Mouse (Mus musculus) stomach, embryonic 14.5 days (tissue): ENCODE results near the gene Dram1. TPM values are rescaled to one million over a fixed set of nuclear protein-coding genes. Genes with fewer than 3 reads are reported as not detected.

Source experiments
- ATAC-seq: fragments of 200-750 bp; cut with Nextera tagmentation; 2 replicates; pipeline ENCODE4 v1.8.0; 2017; ENCODE audit warnings: low read depth, moderate TSS enrichment; ENCODE audit not compliant: insufficient number of reproducible peaks, insufficient read depth, low FRiP score
- H3K27ac ChIP-seq: fragments of 300-500 bp; sonication (generic); 2 replicates; pipeline ENCODE4 v1.5.1; 2014; ENCODE audit warnings: mild to moderate bottlenecking, low read length, moderate library complexity, mixed read lengths
- H3K27me3 ChIP-seq: fragments of 300-500 bp; sonication (generic); 2 replicates; pipeline ENCODE4 v1.6.1; 2014; ENCODE audit warnings: low read length, control low read depth, mixed read lengths; ENCODE audit not compliant: control insufficient read depth, insufficient read depth
- H3K36me3 ChIP-seq: fragments of 300-500 bp; sonication (generic); 2 replicates; pipeline ENCODE4 v1.6.1; 2014; ENCODE audit warnings: mild to moderate bottlenecking, control low read depth, low read length, moderate library complexity, mixed read lengths; ENCODE audit not compliant: control insufficient read depth, insufficient read depth
- H3K4me1 ChIP-seq: fragments of 300-500 bp; sonication (generic); 2 replicates; pipeline ENCODE4 v1.6.1; 2014; ENCODE audit warnings: low read length, control low read depth, mixed read lengths; ENCODE audit not compliant: control insufficient read depth, insufficient read depth
- H3K4me2 ChIP-seq: fragments of 300-500 bp; sonication (generic); replicated peaks from 2 replicates; pipeline ENCODE4 v1.6.1; 2014; ENCODE audit warnings: low read depth, low read length, control low read depth
- H3K4me3 ChIP-seq: fragments of 300-500 bp; sonication (generic); 2 replicates; pipeline ENCODE4 v1.5.1; 2014; ENCODE audit warnings: low read depth, low read length, control low read depth
- H3K9ac ChIP-seq: fragments of 300-500 bp; sonication (generic); replicated peaks from 2 replicates; pipeline ENCODE4 v1.6.1; 2014; ENCODE audit warnings: low read depth, mild to moderate bottlenecking, control low read depth, low read length, moderate library complexity, mixed read lengths
- H3K9me3 ChIP-seq: fragments of 300-500 bp; sonication (generic); 2 replicates; pipeline ENCODE4 v1.6.1; 2016; ENCODE audit warnings: low read depth, low read length, control low read depth; ENCODE audit not compliant: control insufficient read depth
- WGBS: fragments of 180-500 bp; shearing (Covaris S2); extraction: QIAGEN DNeasy Blood & Tissue Kit; methylation state at CpG from one replicate; pipeline ENCODE4 v1.1.7; 2014; 5-methylcytosine and 5-hydroxymethylcytosine counted together
- polyA plus RNA-seq: library from polyadenylated mRNA; unstranded; fragments of >200 nt; fragmentation: Nextera tagmentation; extraction: Ambion mirVana; gene quantifications from 2 replicates; pipeline ENCODE4 v1.2.1, GENCODE M21; 2014

Gene Dram1
- polyA plus RNA-seq, 1 experiment from 2014 or later: 2.7 TPM

- Histone ChIP-seq H3K4me1 (no peaks in the 10 kb centered on the region), H3K4me2 (no peak overlapping the region), H3K36me3 (no peaks in the 10 kb centered on the region), H3K4me3 (no peak overlapping the region), H3K9ac (no peak overlapping the region), H3K27me3 (no peaks in the 10 kb centered on the region), H3K9me3 (no peaks in the 10 kb centered on the region), H3K27ac (no peak overlapping the region)
- ATAC-seq: no peak
- 68% methylated on average over 10 of the region's 10 CpGs for WGBS
These were observed 69.0 kb downstream of the Dram1 start for GRCm38 (mm10) chr10:88309851-88310250.

- ATAC-seq: no peak
These were observed 72.6 kb downstream of the Dram1 start for GRCm38 (mm10) chr10:88306235-88306634.

GRCm38 (mm10) chr10:88304302-88304701, 74.6 kb downstream of the Dram1 start:
- 0 out of 2 replicates have a peak, but pooled peaks cover 3% of the 10 kb centered on the region for H3K4me1 ChIP-seq
- 7% methylated on average over 4 of the region's 4 CpGs for WGBS
- H3K27me3 ChIP-seq: no peaks in the 10 kb centered on the region
- no peak overlapping the region for H3K4me2 ChIP-seq
- H3K9ac ChIP-seq: no peak overlapping the region
- H3K27ac ChIP-seq: no peak overlapping the region
- H3K36me3 ChIP-seq: no peaks in the 10 kb centered on the region
- ATAC-seq: 0 out of 2 replicates have a peak, but pooled peaks have one; percentile 35
- H3K9me3 ChIP-seq: no peaks in the 10 kb centered on the region; the same call in 1 of the 2 replicates
- H3K4me3 ChIP-seq: no peak overlapping the region

More at GRCm38 (mm10) chr10:88306235-88306634, 72.6 kb downstream of the Dram1 start:
- no peak overlapping the region for H3K9ac ChIP-seq
- H3K36me3 ChIP-seq: no peaks in the 10 kb centered on the region
- no peak overlapping the region for H3K27ac ChIP-seq
- 95% methylated on average over 3 of the region's 3 CpGs for WGBS
- H3K4me1 ChIP-seq: 0 out of 2 replicates have a peak, but pooled peaks cover 3% of the 10 kb centered on the region
- no peak overlapping the region for H3K4me3 ChIP-seq
- H3K9me3 ChIP-seq: no peaks in the 10 kb centered on the region
- no peak overlapping the region for H3K4me2 ChIP-seq
- H3K27me3 ChIP-seq: no peaks in the 10 kb centered on the region

DNA sequence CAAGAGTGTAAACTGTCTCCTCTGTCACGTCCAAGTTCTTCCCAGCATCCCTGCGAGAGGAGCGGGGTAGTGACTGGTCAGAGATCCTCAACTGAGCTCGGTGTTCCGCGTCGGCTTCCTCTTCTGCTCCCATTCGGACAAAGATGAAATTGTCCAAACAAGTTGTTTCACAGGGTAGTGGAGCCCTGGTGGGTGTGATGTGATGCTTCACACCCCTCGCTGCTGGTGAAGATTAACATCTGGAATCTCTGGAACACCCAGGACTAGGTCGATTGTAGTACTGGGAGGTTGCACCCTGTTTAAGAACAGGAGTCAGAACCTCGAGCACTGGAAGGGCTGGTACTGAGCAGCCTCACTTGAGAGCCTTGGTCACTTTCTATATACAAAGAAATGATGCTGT, 75.8 kb downstream of the Dram1 start:
- 55% methylated on average over 11 of the region's 11 CpGs for WGBS
- Histone ChIP-seq H3K9ac (no peak overlapping the region), H3K4me2 (no peak overlapping the region), H3K4me3 (no peak overlapping the region), H3K27ac (peak overlapping the region; percentile 29; the same call in 1 of the 2 replicates), H3K36me3 (no peaks in the 10 kb centered on the region), H3K4me1 (0 out of 2 replicates have a peak, but pooled peaks cover 3% of the 10 kb centered on the region), H3K9me3 (no peaks in the 10 kb centered on the region; the same call in 1 of the 2 replicates), H3K27me3 (no peaks in the 10 kb centered on the region)
- ATAC-seq: peak; percentile 34; the same call in 1 of the 2 replicates

DNA sequence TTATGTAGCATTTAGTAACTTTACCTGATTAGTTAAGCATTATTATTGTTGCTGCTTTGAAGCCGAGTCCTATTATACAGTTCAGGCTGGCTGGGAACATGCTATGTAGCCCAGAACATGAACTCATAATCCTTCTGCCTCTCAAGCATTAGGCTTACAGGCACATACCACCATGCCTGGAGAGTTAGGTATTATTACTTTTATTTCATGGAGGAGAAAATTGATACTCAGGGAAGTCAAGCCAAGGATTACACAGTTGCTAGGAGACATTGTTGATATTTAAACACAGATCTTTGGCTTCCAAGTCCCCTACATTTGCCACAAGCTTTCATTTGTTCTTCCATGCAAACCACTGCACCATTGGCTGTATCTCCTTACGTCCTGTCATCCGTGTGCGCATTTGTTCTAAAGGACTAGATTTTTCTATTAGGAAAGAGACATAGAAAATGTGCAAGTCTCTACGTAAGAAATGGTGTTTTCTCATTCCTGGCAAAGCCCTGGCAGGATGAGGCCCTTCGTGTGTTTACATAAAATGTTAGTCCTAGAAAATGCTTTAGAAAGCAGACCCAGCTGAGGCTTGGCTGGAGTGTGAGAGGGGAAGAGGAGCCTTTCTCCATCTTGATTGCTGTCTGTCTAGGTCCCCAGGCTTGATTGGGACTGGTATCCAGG, 76.9 kb downstream of the Dram1 start:
- Histone ChIP-seq H3K9ac (no peak overlapping the region), H3K4me3 (no peak overlapping the region), H3K4me1 (0 out of 2 replicates have a peak, but pooled peaks cover 4% of the 10 kb centered on the region), H3K27ac (peak overlapping the region; percentile 78), H3K27me3 (no peaks in the 10 kb centered on the region), H3K4me2 (no peak overlapping the region), H3K9me3 (no peaks in the 10 kb centered on the region; the same call in 1 of the 2 replicates), H3K36me3 (no peaks in the 10 kb centered on the region)
- no peak; the same call in 1 of the 2 replicates for ATAC-seq
- WGBS: 54% methylated on average over 6 of the region's 6 CpGs

- Histone ChIP-seq H3K4me3 (no peak overlapping the region), H3K27me3 (no peaks in the 10 kb centered on the region), H3K9me3 (no peaks in the 10 kb centered on the region; the same call in 1 of the 2 replicates), H3K27ac (peak overlapping the region; percentile 61; the same call in 1 of the 2 replicates), H3K9ac (no peak overlapping the region), H3K4me1 (0 out of 2 replicates have a peak, but pooled peaks cover 3% of the 10 kb centered on the region), H3K36me3 (no peaks in the 10 kb centered on the region), H3K4me2 (no peak overlapping the region)
- no peak for ATAC-seq
- WGBS: 50% methylated on average over 10 of the region's 10 CpGs
These were observed 81.9 kb downstream of the Dram1 start for GRCm38 (mm10) chr10:88296991-88297390.

- no peak overlapping the region for H3K4me2 ChIP-seq
- H3K9me3 ChIP-seq: no peaks in the 10 kb centered on the region; the same call in 1 of the 2 replicates
- H3K36me3 ChIP-seq: no peaks in the 10 kb centered on the region
- no peak overlapping the region for H3K9ac ChIP-seq
- 89% methylated on average over 6 of the region's 6 CpGs for WGBS
- no peak overlapping the region for H3K27ac ChIP-seq
- H3K27me3 ChIP-seq: no peaks in the 10 kb centered on the region
- no peak overlapping the region for H3K4me3 ChIP-seq
- H3K4me1 ChIP-seq: 0 out of 2 replicates have a peak, but pooled peaks cover 3% of the 10 kb centered on the region
- ATAC-seq: no peak
These were observed 83.8 kb downstream of the Dram1 start for GRCm38 (mm10) chr10:88295091-88295490.

DNA sequence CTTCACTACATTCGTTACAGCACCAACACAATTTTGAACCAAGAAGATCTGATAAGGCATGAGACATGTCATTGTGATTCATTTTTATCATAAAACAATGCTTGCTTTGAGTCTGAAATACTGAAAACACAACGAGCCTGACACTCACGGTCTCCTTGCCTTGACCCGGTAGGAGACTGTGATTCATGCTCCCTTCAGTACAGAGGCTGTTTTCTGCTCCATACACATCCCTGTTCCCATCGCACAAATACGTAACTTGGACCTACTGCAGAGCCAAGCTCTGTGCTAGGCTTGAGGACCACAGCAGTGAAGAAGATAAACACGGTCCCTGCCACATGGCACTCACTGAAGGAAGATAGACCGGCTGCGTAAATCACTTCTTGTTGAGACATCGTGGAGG, 90.8 kb downstream of the Dram1 start:
- WGBS: 78% methylated on average over 10 of the region's 10 CpGs
- no peak for ATAC-seq
- no peaks in the 10 kb centered on the region for H3K27me3 ChIP-seq
- H3K27ac ChIP-seq: no peak overlapping the region
- no peak overlapping the region for H3K4me3 ChIP-seq
- H3K4me1 ChIP-seq: 0 out of 2 replicates have a peak, but pooled peaks cover 2% of the 10 kb centered on the region
- no peak overlapping the region for H3K9ac ChIP-seq
- H3K9me3 ChIP-seq: no peaks in the 10 kb centered on the region
- H3K4me2 ChIP-seq: no peak overlapping the region
- H3K36me3 ChIP-seq: no peaks in the 10 kb centered on the region
